Mouse (Mus musculus) spleen, adult 2 months (tissue): ENCODE measurements at regions not wholly inside any gene's neighbourhood (a gene's known extent, or its start where the extent isn't known, plus 50 kb on each side); places are given as distances from the start of the nearest gene placed in this dataset.

Experiments
- CTCF ChIP-seq: fragments of 200-500 bp; IDR thresholded peaks from 2 replicates; pipeline ENCODE4 v1.5.1; 2011; ENCODE audit warnings: mild to moderate bottlenecking, inconsistent platforms; ENCODE audit not compliant: insufficient read depth, insufficient read length, insufficient replicate concordance; ENCODE audit errors: extremely low read depth
- POLR2A ChIP-seq: fragments of 200-500 bp; IDR thresholded peaks from 2 replicates; pipeline ENCODE4 v1.6.1; 2011; ENCODE audit warnings: low read depth, low read length, inconsistent platforms

GRCm38 (mm10) chr9:31993631-31994601 is 80.7 kb upstream of the Barx2 start:
- TF ChIP-seq POLR2A (no peak), CTCF (no peak)
